Mouse (Mus musculus): ENCODE measurements around the gene Cpne6.

DNA sequence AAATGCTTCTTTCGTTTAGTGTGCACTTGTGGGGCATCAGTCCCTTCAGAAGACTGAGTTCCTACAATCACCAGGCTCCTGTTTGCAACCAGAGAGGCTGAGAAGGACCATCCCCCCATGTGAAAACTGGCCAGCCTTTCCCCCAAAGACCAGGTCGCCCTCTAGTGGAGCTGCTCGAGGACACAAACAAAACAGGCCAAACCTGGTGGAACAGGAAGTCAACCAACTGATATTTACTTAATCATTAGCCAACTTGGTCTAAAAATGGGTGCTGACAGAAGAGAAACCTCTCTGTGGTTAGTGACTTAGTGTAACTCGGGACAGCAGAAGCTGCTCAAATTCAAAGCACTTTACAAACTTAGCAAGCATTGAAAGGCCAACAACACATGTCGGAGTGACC lies 46.8 kb downstream of the Cpne6 start:
- TF ChIP-seq MYOG (IDR thresholded peaks at IDR 0.05; ENCODE audit: control insufficient read depth in 1 of 3, insufficient read depth in 1 of 3, insufficient read length in 2 of 3, low read depth in 2 of 3) (no peak), POLR2A (IDR thresholded peaks at IDR 0.05; ENCODE audit: insufficient read length, low read depth) (no peak), POLR2AphosphoS2 (IDR thresholded peaks at IDR 0.05; ENCODE audit: insufficient read length, low read depth) (no peak), E2F4 (IDR thresholded peaks at IDR 0.05; ENCODE audit: insufficient read depth) (no peak), SRF (IDR thresholded peaks at IDR 0.05; ENCODE audit: control insufficient read depth, insufficient read length, low read depth) (no peak)
